Mouse (Mus musculus): ENCODE data around the gene Colec11.
A peak's percentile ranks its signal among the peaks of the same experiment; 100 is the strongest.

The Colec11 gene

DNA sequence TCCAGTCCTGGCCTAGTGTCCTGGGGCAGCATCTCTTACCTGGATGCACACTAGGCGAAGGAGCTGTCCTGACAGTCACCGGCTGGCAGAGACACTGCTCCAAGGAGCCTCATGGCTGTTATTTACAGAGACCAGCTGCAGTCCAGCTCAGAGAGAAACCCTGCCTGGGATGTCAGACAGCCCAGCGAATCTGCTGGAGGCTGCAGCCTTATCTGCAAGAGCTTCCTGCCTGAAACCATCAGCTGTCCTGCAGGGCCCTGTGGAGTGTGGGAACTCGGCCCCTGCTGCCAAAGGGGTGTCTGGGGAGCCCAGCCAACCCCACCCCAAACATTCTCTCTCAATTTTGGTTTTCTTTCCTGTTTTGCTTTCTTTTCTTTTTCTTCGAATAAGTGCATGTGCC lies at the start of gene Colec11:
TSS of gene Colec11 (minus strand) at position 183 of the 400 bp plus-strand sequence.
- no peak for DNase-seq (ENCODE audit: low spot score)

GRCm38 (mm10) chr12:28667287-28667686 lies 44.1 kb upstream of the Colec11 start:
- DNase-seq (ENCODE audit: low spot score), result no peak

- no peak for DNase-seq (ENCODE audit: low spot score)
These were observed 43.6 kb upstream of the Colec11 start for GRCm38 (mm10) chr12:28666734-28667133.

GRCm38 (mm10) chr12:28662628-28663027 lies 39.5 kb upstream of the Colec11 start:
- DNase-seq (ENCODE audit: low spot score), result no peak

- peak; percentile 89 for DNase-seq (ENCODE audit: low spot score)
These were observed 26.2 kb upstream of the Colec11 start, which contains the start of gene Rnaseh1 for GRCm38 (mm10) chr12:28649141-28650110. TSS of gene Rnaseh1 (plus strand) at chr12:28649602.

DNA sequence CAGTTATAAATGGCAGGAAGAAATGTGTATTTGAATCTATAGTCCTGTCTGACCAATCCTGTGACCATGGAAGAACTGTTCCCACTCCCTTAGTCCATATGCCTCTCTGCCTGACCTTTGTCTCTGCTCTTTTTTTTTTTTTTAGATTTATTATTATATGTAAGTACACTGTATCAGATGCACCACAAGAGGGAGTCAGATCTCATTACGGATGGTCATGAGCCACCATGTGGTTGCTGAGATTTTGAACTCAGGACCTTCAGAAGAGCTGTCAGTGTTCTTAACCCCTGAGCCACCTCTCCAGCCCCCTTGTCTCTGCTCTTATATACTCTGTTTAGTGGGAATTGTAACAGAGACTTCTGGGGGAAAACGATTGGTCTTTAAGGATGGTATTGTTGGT lies 15.6 kb upstream of the Colec11 start:
- DNase-seq (ENCODE audit: low spot score), result no peak

DNA sequence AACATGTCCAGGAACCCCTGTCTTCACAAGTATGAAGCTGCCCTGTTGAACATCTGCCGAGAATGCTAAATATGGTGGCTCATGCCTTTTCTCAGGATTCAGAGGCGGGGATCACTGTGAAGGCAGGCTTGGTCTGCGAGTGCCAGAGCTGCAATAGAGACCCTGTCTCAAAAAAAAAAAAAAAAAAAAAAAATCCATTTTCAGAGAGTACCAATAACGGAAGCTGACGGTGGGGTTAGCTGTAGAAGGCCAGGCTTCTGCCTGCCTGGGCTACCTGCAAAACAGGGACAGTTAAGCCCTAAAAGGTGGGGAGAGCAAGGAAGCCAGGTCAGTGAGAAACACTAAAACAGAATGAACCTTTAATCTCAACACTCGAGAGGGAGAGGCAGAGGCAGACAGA lies 13.4 kb upstream of the Colec11 start:
- DNase-seq (ENCODE audit: low spot score), result no peak

GRCm38 (mm10) chr12:28635535-28636476 lies 12.6 kb upstream of the Colec11 start, which contains the start of gene Rps7:
TSS of gene Rps7 (minus strand) at chr12:28635953.
- peak; percentile 92 for DNase-seq (ENCODE audit: low spot score)

- no peak for DNase-seq (ENCODE audit: low spot score)
These were observed 11.9 kb upstream of the Colec11 start for GRCm38 (mm10) chr12:28635058-28635534.

GRCm38 (mm10) chr12:28628436-28628835 lies 5.3 kb upstream of the Colec11 start:
- DNase-seq (ENCODE audit: low spot score), result no peak

DNA sequence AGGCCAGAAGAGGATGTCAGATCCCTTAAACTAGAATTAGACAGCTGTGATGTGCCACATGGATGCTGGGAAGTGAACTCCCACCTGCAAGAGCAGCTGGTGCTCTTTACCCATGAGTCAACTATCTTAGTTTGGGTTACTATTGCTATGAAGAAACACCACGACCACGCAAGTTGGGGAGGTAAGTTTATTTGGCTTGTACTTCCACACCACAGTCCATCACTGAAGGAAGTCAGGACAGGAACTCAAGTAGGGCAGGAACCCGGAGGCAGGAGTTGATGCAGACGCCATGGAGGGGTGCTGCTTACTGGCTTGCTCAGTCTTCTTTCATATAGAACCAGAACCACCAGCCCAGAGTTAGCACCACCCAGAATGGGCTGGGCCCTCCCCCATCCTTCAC lies 3.9 kb upstream of the Colec11 start:
- no peak for DNase-seq (ENCODE audit: low spot score)

- DNase-seq (ENCODE audit: low spot score), result no peak
These were observed 2.2 kb upstream of the Colec11 start for GRCm38 (mm10) chr12:28625407-28625806.

DNA sequence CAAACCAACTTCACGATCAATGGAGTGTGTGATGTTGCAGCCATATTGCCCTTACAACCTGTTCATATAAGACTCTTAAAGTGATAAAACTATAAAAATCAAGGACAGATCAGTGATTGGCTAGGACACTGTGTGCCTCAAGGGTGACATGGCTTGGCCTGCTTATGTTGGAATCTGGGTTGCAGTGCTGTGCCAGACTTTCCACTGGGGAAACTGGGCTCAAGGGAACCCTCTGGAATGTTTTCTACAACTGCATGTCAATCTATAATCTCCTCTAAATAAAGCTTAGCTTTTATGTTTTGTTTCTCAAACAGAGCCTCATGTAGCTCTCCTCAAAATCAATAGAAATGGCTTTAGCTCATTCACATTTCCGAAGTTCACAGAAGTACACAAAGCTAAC lies 1.1 kb upstream of the Colec11 start:
- DNase-seq (ENCODE audit: low spot score), result no peak

GRCm38 (mm10) chr12:28622641-28623040 lies 536 bp downstream of the Colec11 start:
- no peak for DNase-seq (ENCODE audit: low spot score)

DNA sequence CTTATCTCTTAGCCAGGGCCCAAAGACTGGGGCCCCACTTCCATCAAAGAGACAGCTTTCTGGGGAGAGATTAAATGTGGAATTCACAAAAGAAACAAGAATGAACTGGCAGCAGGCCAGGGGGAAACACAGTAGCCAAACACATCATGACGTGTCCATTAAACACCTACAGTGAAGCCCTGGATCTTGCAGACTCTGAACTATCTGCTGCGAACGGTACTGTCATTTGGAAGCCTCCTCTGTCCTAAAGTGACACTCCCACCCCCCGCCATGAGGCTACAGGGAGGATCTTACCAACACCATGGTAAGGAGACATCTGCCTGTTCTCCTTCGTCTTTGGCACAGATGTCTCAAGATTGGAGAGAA lies 1.0 kb downstream of the Colec11 start:
- DNase-seq (ENCODE audit: low spot score), result peak; percentile 45

GRCm38 (mm10) chr12:28621451-28622166 lies 1.6 kb downstream of the Colec11 start:
- DNase-seq (ENCODE audit: low spot score), result no peak

GRCm38 (mm10) chr12:28617297-28617696 lies 5.9 kb downstream of the Colec11 start:
- no peak for DNase-seq (ENCODE audit: low spot score)

DNA sequence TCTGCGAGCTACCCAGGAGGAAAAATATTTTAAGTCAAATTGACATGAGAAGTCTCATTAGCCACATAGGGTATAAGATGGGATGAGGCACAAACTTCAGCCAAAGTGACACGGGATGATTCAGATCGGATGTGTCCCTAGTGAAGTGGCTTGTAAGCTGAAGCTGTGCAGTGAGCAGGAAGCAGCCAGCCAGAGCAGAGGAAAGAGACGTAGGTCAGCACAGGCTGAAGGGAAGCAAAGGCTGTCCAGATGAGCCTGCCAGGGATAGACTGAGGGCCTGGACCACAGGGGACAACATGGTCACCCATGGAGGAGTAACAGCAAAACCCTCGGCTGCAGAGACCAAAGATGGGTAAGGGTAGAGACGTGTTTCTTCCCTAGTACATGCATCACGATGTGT lies 8.8 kb downstream of the Colec11 start:
- DNase-seq (ENCODE audit: low spot score), result no peak

- no peak for DNase-seq (ENCODE audit: low spot score)
These were observed 10.8 kb downstream of the Colec11 start for GRCm38 (mm10) chr12:28612391-28612790.

- no peak for DNase-seq (ENCODE audit: low spot score)
These were observed 15.5 kb downstream of the Colec11 start for GRCm38 (mm10) chr12:28607546-28608305.

- no peak for DNase-seq (ENCODE audit: low spot score)
These were observed 19.7 kb downstream of the Colec11 start for GRCm38 (mm10) chr12:28603494-28603893.

All from yolk sac, embryonic 10.5 days (tissue).